Comparison of ENCODE assay signal across 11 mouse cellular contexts in the genomic region with DNA sequence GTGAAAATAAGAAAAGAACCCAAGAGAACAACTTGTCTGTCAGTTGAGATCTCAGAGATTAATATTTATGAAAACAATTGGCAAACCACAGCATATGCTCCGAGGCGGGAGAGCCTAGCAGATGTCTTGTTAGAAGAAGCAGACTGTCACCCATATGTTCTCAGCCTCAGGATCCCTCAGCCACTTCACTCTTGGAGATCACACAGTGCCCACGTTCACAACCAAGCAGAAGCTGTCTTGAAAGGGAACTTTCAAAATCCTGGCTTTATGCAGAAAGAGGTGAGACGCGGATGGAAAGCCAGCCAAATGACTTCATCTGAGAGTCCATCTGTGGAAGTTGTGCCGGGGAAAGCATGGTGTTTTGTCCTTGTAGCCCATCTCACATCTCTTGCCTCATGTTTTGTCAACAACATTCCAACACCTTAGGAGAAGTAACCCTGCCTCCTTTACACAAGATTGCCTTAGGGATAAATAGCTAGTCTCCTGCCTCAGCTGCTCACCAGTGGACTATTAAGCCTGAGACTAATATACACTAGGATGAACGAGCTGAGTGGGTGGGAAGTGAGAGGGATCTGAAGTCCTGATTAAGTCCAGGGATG.
DNase-seq lines count a peak whose midpoint lies in the region; ATAC-seq and TF ChIP-seq lines count a peak whose summit lies in the region.
"Had no signal": no experiment of that assay in that cellular context is flagged by ENCODE, and none has a peak within 500 bp of the region (broad histone marks: within the 10 kb centered on the region; RNA-seq: fewer than 3 reads in every experiment).

No protein-coding gene starts in this region.

- no peak overlapping the region for H3K9ac ChIP-seq in forebrain, embryonic 16.5 days (replicated peaks; ENCODE audit: low read depth, low read length)
- H3K9ac ChIP-seq in stomach, postnatal 0 days (ENCODE audit: low read length): no peak overlapping the region
- H3K9ac ChIP-seq: embryonic facial prominence, embryonic 15.5 days; intestine, embryonic 15.5 days; limb, embryonic 15.5 days had no signal

- H3K4me3 ChIP-seq in forebrain, embryonic 16.5 days (replicated peaks; ENCODE audit: low read length): no peak overlapping the region
- H3K4me3 ChIP-seq in left cerebral cortex, adult 2 months: no peak overlapping the region
- no peak overlapping the region for H3K4me3 ChIP-seq in stomach, postnatal 0 days (ENCODE audit: low read depth, low read length)
- H3K4me3 ChIP-seq: embryonic facial prominence, embryonic 15.5 days; intestine, embryonic 15.5 days; limb, embryonic 15.5 days had no signal

- 56% methylated on average over 7 of the region's 7 CpGs for WGBS in forebrain, embryonic 16.5 days
- WGBS in stomach, postnatal 0 days: 58% methylated on average over 7 of the region's 7 CpGs

- TF ChIP-seq EP300 in stomach, postnatal 0 days (optimal IDR thresholded peaks at IDR 0.05): no peak

- H3K27ac ChIP-seq in forebrain, embryonic 16.5 days (ENCODE audit: low read length): peak overlapping the region; percentile 31; the same call in 1 of the 2 replicates
- H3K27ac ChIP-seq in left cerebral cortex, adult 2 months: no peak overlapping the region; the same call in 1 of the 2 replicates
- H3K27ac ChIP-seq in stomach, postnatal 0 days (replicated peaks): no peak overlapping the region
- H3K27ac ChIP-seq: embryonic facial prominence, embryonic 15.5 days; intestine, embryonic 15.5 days; limb, embryonic 15.5 days had no signal

- no peak overlapping the region for H3K4me2 ChIP-seq in forebrain, embryonic 16.5 days (ENCODE audit: low read length)
- H3K4me2 ChIP-seq in stomach, postnatal 0 days (replicated peaks; ENCODE audit: low read depth): no peak overlapping the region
- H3K4me2 ChIP-seq: embryonic facial prominence, embryonic 15.5 days; intestine, embryonic 15.5 days; limb, embryonic 15.5 days had no signal

- peaks cover 9% of the 10 kb centered on the region; the same call in 1 of the 2 replicates for H3K4me1 ChIP-seq in forebrain, embryonic 16.5 days (replicated peaks; ENCODE audit: control insufficient read depth, insufficient read depth, low read length)
- H3K4me1 ChIP-seq in stomach, postnatal 0 days (replicated peaks; ENCODE audit: control insufficient read depth, insufficient read depth): no peaks in the 10 kb centered on the region

- no peaks in the 10 kb centered on the region for H3K27me3 ChIP-seq in forebrain, embryonic 16.5 days (replicated peaks; ENCODE audit: control insufficient read depth, insufficient read depth, low read length)
- H3K27me3 ChIP-seq in stomach, postnatal 0 days (ENCODE audit: control insufficient read depth, insufficient read depth, low read length): no peaks in the 10 kb centered on the region
- H3K27me3 ChIP-seq: embryonic facial prominence, embryonic 15.5 days; intestine, embryonic 15.5 days; limb, embryonic 15.5 days had no signal

- H3K9me3 ChIP-seq in forebrain, embryonic 16.5 days (ENCODE audit: control insufficient read depth, low read length): no peaks in the 10 kb centered on the region
- H3K9me3 ChIP-seq in stomach, postnatal 0 days (ENCODE audit: control insufficient read depth, low read length): no peaks in the 10 kb centered on the region
- H3K9me3 ChIP-seq: embryonic facial prominence, embryonic 15.5 days; G1E; intestine, embryonic 15.5 days; limb, embryonic 15.5 days had no signal

- no peak for TF ChIP-seq CTCF in left cerebral cortex, adult 2 months (IDR thresholded peaks at IDR 0.05)
- TF ChIP-seq CTCF in stomach, postnatal 0 days (IDR thresholded peaks at IDR 0.05; ENCODE audit: low read depth): no peak

- intact Hi-C loops in left cerebral cortex, adult 2 months (cut with DNase I): loop anchor here (2.0 to 10.0 kb wide), 6 partner anchors 61 to 910 kb away; partner anchors contain the start of genes Fgfr1op2 and Ints13
- intact Hi-C loops in gastrocnemius, postnatal 36 days (cut with DNase I): no loop called here

- peak; percentile 23 for DNase-seq in testis, postnatal 10 days (ENCODE audit: low spot score)
- no peak for DNase-seq in testis, postnatal 14 days (ENCODE audit: low spot score)
- peak; percentile 60 to 64 for DNase-seq in left cerebral cortex, adult 2 months (ENCODE audit: extremely low spot score in 1 of 2, low spot score in 2 of 2)
- no peak for DNase-seq in gastrocnemius, postnatal 36 days
- DNase-seq in stomach, postnatal 0 days (ENCODE audit: low spot score): no peak

- peak; percentile 95 for ATAC-seq in forebrain, embryonic 16.5 days
- no peak for ATAC-seq in stomach, postnatal 0 days (ENCODE audit: low FRiP score, low TSS enrichment)
- ATAC-seq in CD4-positive, CD25-positive, alpha-beta regulatory T cell, adult 4 months: no peak
- ATAC-seq: intestine, embryonic 15.5 days had no signal

- H3K36me3 ChIP-seq in forebrain, embryonic 16.5 days (ENCODE audit: control insufficient read depth, insufficient read depth): no peaks in the 10 kb centered on the region
- no peaks in the 10 kb centered on the region; the same call in 1 of the 2 replicates for H3K36me3 ChIP-seq in stomach, postnatal 0 days (ENCODE audit: control insufficient read depth, insufficient read depth, low read length)
- H3K36me3 ChIP-seq: embryonic facial prominence, embryonic 15.5 days; intestine, embryonic 15.5 days; limb, embryonic 15.5 days had no signal

Comparison
In these comparisons a context has a peak if more than half of its experiments do, and no peak if none do; other contexts are left out.
1. DNase-seq: peak in testis, postnatal 10 days (single experiment) and left cerebral cortex, adult 2 months (2 of 2); none in testis, postnatal 14 days (single experiment), gastrocnemius, postnatal 36 days (0 of 2) and stomach, postnatal 0 days (single experiment).